Mouse (Mus musculus): ENCODE measurements at regions not wholly inside any gene's neighbourhood (a gene's known extent, or its start where the extent isn't known, plus 50 kb on each side); places are given as distances from the start of the nearest gene placed in this dataset.

- Histone ChIP-seq H3K36me3 (ENCODE audit: insufficient read depth, low read length) (no peaks in the 10 kb centered on the region), H3K4me1 (replicated peaks; ENCODE audit: low read depth, low read length) (no peaks in the 10 kb centered on the region), H3K9me3 (ENCODE audit: low read length) (no peaks in the 10 kb centered on the region), H3K27me3 (ENCODE audit: insufficient read depth, low read length) (no peaks in the 10 kb centered on the region), H3K4me3 (replicated peaks; ENCODE audit: low read length) (no peak overlapping the region)
- TF ChIP-seq NANOG (IDR thresholded peaks at IDR 0.05; ENCODE audit: borderline replicate concordance, low read length) (no peak), CTCF (conservative IDR thresholded peaks at IDR 0.05; ENCODE audit: low read length) (peak; percentile 59)
Measured at GRCm38 (mm10) chr11:23149556-23150244, 106.1 kb upstream of the Xpo1 start.

GRCm38 (mm10) chr11:23154851-23155250 is 101.0 kb upstream of the Xpo1 start:
- TF ChIP-seq POU5F1 (IDR thresholded peaks at IDR 0.05; ENCODE audit: borderline replicate concordance, low read length) (no peak), CTCF (conservative IDR thresholded peaks at IDR 0.05; ENCODE audit: low read length) (no peak), NANOG (IDR thresholded peaks at IDR 0.05; ENCODE audit: borderline replicate concordance, low read length) (no peak)
- Histone ChIP-seq H3K27me3 (ENCODE audit: insufficient read depth, low read length) (no peaks in the 10 kb centered on the region), H3K4me3 (replicated peaks; ENCODE audit: low read length) (no peak overlapping the region), H3K4me1 (replicated peaks; ENCODE audit: low read depth, low read length) (no peaks in the 10 kb centered on the region), H3K36me3 (ENCODE audit: insufficient read depth, low read length) (no peaks in the 10 kb centered on the region), H3K9me3 (ENCODE audit: low read length) (peaks cover 18% of the 10 kb centered on the region)

- H3K4me3 ChIP-seq (replicated peaks; ENCODE audit: low read length) = no peak overlapping the region
- no peaks in the 10 kb centered on the region for H3K27me3 ChIP-seq (ENCODE audit: insufficient read depth, low read length)
- peaks cover 5% of the 10 kb centered on the region; the same call in 1 of the 2 replicates for H3K9me3 ChIP-seq (ENCODE audit: low read length)
- H3K4me1 ChIP-seq (replicated peaks; ENCODE audit: low read depth, low read length) = no peaks in the 10 kb centered on the region
- TF ChIP-seq POU5F1 (IDR thresholded peaks at IDR 0.05; ENCODE audit: borderline replicate concordance, low read length) (no peak), CTCF (conservative IDR thresholded peaks at IDR 0.05; ENCODE audit: low read length) (no peak), NANOG (IDR thresholded peaks at IDR 0.05; ENCODE audit: borderline replicate concordance, low read length) (no peak)
- H3K36me3 ChIP-seq (ENCODE audit: insufficient read depth, low read length) = no peaks in the 10 kb centered on the region
Measured at GRCm38 (mm10) chr11:23168546-23169218, 87.2 kb upstream of the Xpo1 start.

- Histone ChIP-seq H3K9me3 (ENCODE audit: low read length) (peaks cover 5% of the 10 kb centered on the region; the same call in 1 of the 2 replicates), H3K4me1 (replicated peaks; ENCODE audit: low read depth, low read length) (no peaks in the 10 kb centered on the region), H3K27me3 (ENCODE audit: insufficient read depth, low read length) (no peaks in the 10 kb centered on the region), H3K36me3 (ENCODE audit: insufficient read depth, low read length) (no peaks in the 10 kb centered on the region), H3K4me3 (replicated peaks; ENCODE audit: low read length) (no peak overlapping the region)
- TF ChIP-seq NANOG (IDR thresholded peaks at IDR 0.05; ENCODE audit: borderline replicate concordance, low read length) (no peak), POU5F1 (IDR thresholded peaks at IDR 0.05; ENCODE audit: borderline replicate concordance, low read length) (no peak), CTCF (conservative IDR thresholded peaks at IDR 0.05; ENCODE audit: low read length) (no peak)
Measured at GRCm38 (mm10) chr11:23169742-23170428, 86.0 kb upstream of the Xpo1 start.

- no peaks in the 10 kb centered on the region for H3K36me3 ChIP-seq (ENCODE audit: insufficient read depth, low read length)
- no peak overlapping the region for H3K4me3 ChIP-seq (replicated peaks; ENCODE audit: low read length)
- no peaks in the 10 kb centered on the region for H3K27me3 ChIP-seq (ENCODE audit: insufficient read depth, low read length)
- H3K4me1 ChIP-seq (replicated peaks; ENCODE audit: low read depth, low read length) = no peaks in the 10 kb centered on the region
- H3K9me3 ChIP-seq (ENCODE audit: low read length) = peaks cover 5% of the 10 kb centered on the region; the same call in 1 of the 2 replicates
- no peak for TF ChIP-seq CTCF (conservative IDR thresholded peaks at IDR 0.05; ENCODE audit: low read length)
- no peak for TF ChIP-seq POU5F1 (IDR thresholded peaks at IDR 0.05; ENCODE audit: borderline replicate concordance, low read length)
- no peak for TF ChIP-seq NANOG (IDR thresholded peaks at IDR 0.05; ENCODE audit: borderline replicate concordance, low read length)
Measured at GRCm38 (mm10) chr11:23170813-23171212, 85.0 kb upstream of the Xpo1 start.

GRCm38 (mm10) chr11:23171760-23172159 is 84.1 kb upstream of the Xpo1 start:
- Histone ChIP-seq H3K27me3 (ENCODE audit: insufficient read depth, low read length) (no peaks in the 10 kb centered on the region), H3K9me3 (ENCODE audit: low read length) (peaks cover 5% of the 10 kb centered on the region; the same call in 1 of the 2 replicates), H3K4me3 (replicated peaks; ENCODE audit: low read length) (no peak overlapping the region), H3K36me3 (ENCODE audit: insufficient read depth, low read length) (no peaks in the 10 kb centered on the region), H3K4me1 (replicated peaks; ENCODE audit: low read depth, low read length) (no peaks in the 10 kb centered on the region)
- TF ChIP-seq NANOG (IDR thresholded peaks at IDR 0.05; ENCODE audit: borderline replicate concordance, low read length) = no peak
- no peak for TF ChIP-seq POU5F1 (IDR thresholded peaks at IDR 0.05; ENCODE audit: borderline replicate concordance, low read length)
- TF ChIP-seq CTCF (conservative IDR thresholded peaks at IDR 0.05; ENCODE audit: low read length) = no peak

- H3K4me1 ChIP-seq (replicated peaks; ENCODE audit: low read depth, low read length) = no peaks in the 10 kb centered on the region
- no peak overlapping the region for H3K4me3 ChIP-seq (replicated peaks; ENCODE audit: low read length)
- TF ChIP-seq POU5F1 (IDR thresholded peaks at IDR 0.05; ENCODE audit: borderline replicate concordance, low read length) (no peak), NANOG (IDR thresholded peaks at IDR 0.05; ENCODE audit: borderline replicate concordance, low read length) (no peak), CTCF (conservative IDR thresholded peaks at IDR 0.05; ENCODE audit: low read length) (no peak)
- no peaks in the 10 kb centered on the region for H3K27me3 ChIP-seq (ENCODE audit: insufficient read depth, low read length)
- peaks cover 19% of the 10 kb centered on the region for H3K9me3 ChIP-seq (ENCODE audit: low read length)
- H3K36me3 ChIP-seq (ENCODE audit: insufficient read depth, low read length) = no peaks in the 10 kb centered on the region
Measured at GRCm38 (mm10) chr11:23181647-23182046, 74.2 kb upstream of the Xpo1 start.

GRCm38 (mm10) chr11:23185211-23185610 is 70.6 kb upstream of the Xpo1 start:
- no peak overlapping the region for H3K4me3 ChIP-seq (replicated peaks; ENCODE audit: low read length)
- peak; percentile 36 for TF ChIP-seq CTCF (conservative IDR thresholded peaks at IDR 0.05; ENCODE audit: low read length)
- no peak for TF ChIP-seq POU5F1 (IDR thresholded peaks at IDR 0.05; ENCODE audit: borderline replicate concordance, low read length)
- TF ChIP-seq NANOG (IDR thresholded peaks at IDR 0.05; ENCODE audit: borderline replicate concordance, low read length) = no peak
- H3K36me3 ChIP-seq (ENCODE audit: insufficient read depth, low read length) = no peaks in the 10 kb centered on the region
- H3K27me3 ChIP-seq (ENCODE audit: insufficient read depth, low read length) = no peaks in the 10 kb centered on the region
- H3K9me3 ChIP-seq (ENCODE audit: low read length) = peaks cover 27% of the 10 kb centered on the region
- H3K4me1 ChIP-seq (replicated peaks; ENCODE audit: low read depth, low read length) = no peaks in the 10 kb centered on the region
